ENCODE assay signal across 8 mouse cellular contexts in the genomic region with DNA sequence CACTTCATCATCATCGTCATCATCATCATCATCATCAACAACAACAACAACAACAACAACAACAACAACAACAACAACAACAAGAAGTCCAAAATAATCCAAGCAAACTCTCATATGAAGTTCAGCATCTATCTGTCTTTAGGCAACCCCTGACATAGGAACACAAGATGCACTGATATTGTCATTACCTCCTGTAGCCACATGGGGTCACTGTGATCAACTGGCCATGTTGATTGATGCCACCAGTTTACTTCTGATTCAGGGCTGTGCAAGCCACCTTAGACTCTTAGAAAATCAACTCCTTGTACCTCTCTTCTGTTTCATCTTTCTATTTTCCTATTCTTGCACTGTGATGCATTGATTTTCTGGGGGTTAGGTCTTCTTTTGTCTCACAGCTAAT.
DNase-seq lines count a peak whose midpoint lies in the region; ATAC-seq lines count a peak whose summit lies in the region.

No protein-coding gene starts in this region.

- ATAC-seq in cerebellum, adult (ENCODE audit: insufficient number of reproducible peaks, low FRiP score, low TSS enrichment) = peak; percentile 74
- peak; percentile 93 for ATAC-seq in megakaryocyte-erythroid progenitor cell, adult 5-6 weeks (replicated peaks; ENCODE audit: low FRiP score, low TSS enrichment, poor library complexity, severe bottlenecking)

- DNase-seq in cerebellum, adult 11-12 months = no peak
- DNase-seq in R1 (ENCODE audit: low read depth, low spot score) = peak; percentile 54
- DNase-seq in cerebellum, postnatal 25 days = peak; percentile 13 to 54
- peak; percentile 53 to 71 for DNase-seq in heart, postnatal 10 days
- DNase-seq in layer of hippocampus, adult 8-10 months (ENCODE audit: low spot score in 2 of 2) = peak; percentile 35 to 67
- peak; percentile 27 for DNase-seq in right cerebral cortex, postnatal 4 days

- intact Hi-C loops in heart, postnatal 10 days (cut with DNase I) = loop anchor here (1.0 to 2.0 kb wide), 2 partner anchors 867 to 935 kb away; no protein-coding TSS in a partner anchor
